Comparison of ENCODE assay signal across 10 mouse cellular contexts in the genomic region with DNA sequence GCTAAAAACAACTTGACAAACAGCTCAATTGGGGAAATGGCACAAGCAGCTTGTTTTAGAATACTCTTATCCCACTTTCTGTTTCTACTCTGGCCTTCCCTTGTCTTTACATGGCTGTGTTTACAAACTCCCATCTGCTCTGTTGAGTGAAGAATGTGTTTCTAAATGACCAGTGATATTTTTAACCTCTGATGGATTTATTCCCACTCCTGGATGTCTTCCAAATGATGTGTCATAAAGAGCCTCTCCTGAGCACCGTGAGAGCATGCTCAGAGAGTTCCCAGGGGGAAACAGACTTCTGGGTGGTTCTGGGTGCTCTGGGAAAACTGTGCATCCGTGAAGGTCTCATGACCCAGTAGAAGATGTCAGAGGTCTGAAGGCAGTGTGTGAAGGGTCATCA. TPM values are rescaled to one million over a fixed set of nuclear protein-coding genes. Genes with fewer than 3 reads are reported as not detected.
DNase-seq lines count a peak whose midpoint lies in the region; ATAC-seq and TF ChIP-seq lines count a peak whose summit lies in the region.
"Had no signal": no experiment of that assay in that cellular context is flagged by ENCODE, and none has a peak within 500 bp of the region (broad histone marks: within the 10 kb centered on the region; RNA-seq: fewer than 3 reads in every experiment).

No protein-coding gene starts in this region.

- H3K4me3 ChIP-seq in gastrocnemius, adult 2 months = no peak overlapping the region
- no peak overlapping the region for H3K4me3 ChIP-seq in heart, embryonic 11.5 days (ENCODE audit: low read depth, low read length)
- no peak overlapping the region for H3K4me3 ChIP-seq in hindbrain, embryonic 14.5 days (replicated peaks; ENCODE audit: low read length)
- no peak overlapping the region for H3K4me3 ChIP-seq in midbrain, embryonic 10.5 days
- H3K4me3 ChIP-seq: megakaryocyte, embryonic 14.5 days had no signal

- no peak overlapping the region for H3K4me2 ChIP-seq in heart, embryonic 11.5 days
- no peak overlapping the region for H3K4me2 ChIP-seq in hindbrain, embryonic 14.5 days (replicated peaks)

- CTCF ChIA-PET in Patski (lab: Charles Lee) = interaction anchor here (1.0 to 1.5 kb wide), 3 partner anchors 19 to 82 kb away, joined by 3 read pairs; no protein-coding TSS in a partner anchor

- no peaks in the 10 kb centered on the region for H3K36me3 ChIP-seq in heart, embryonic 11.5 days (ENCODE audit: control insufficient read depth, insufficient read depth, low read length)
- H3K36me3 ChIP-seq in hindbrain, embryonic 14.5 days (replicated peaks; ENCODE audit: control insufficient read depth, insufficient read depth) = no peaks in the 10 kb centered on the region
- no peaks in the 10 kb centered on the region for H3K36me3 ChIP-seq in midbrain, embryonic 10.5 days

- H3K27me3 ChIP-seq in Patski = no peaks in the 10 kb centered on the region
- H3K27me3 ChIP-seq in heart, embryonic 11.5 days (ENCODE audit: control insufficient read depth, insufficient read depth, low read length) = no peaks in the 10 kb centered on the region
- no peaks in the 10 kb centered on the region for H3K27me3 ChIP-seq in hindbrain, embryonic 14.5 days (ENCODE audit: control insufficient read depth, insufficient read depth, low read length)
- no peaks in the 10 kb centered on the region for H3K27me3 ChIP-seq in midbrain, embryonic 10.5 days (ENCODE audit: low read depth, poor library complexity, severe bottlenecking)

- no peak for DNase-seq in gastrocnemius, adult 2 months
- DNase-seq in gastrocnemius, postnatal 25 days = no peak
- peak; percentile 92 for DNase-seq in Patski (ENCODE audit: low read depth, low spot score)
- peak; percentile 54 for DNase-seq in lung, postnatal 14 days
- no peak for DNase-seq in hindbrain, embryonic 14.5 days (ENCODE audit: low spot score)
- no peak for DNase-seq in layer of hippocampus, adult 9-11 months
- no peak for DNase-seq in midbrain, embryonic 10.5 days (ENCODE audit: low spot score)

- in situ Hi-C loops in Patski (cut with MboI; ENCODE audit: low pct_unique_long_range_greater_than_20kb) = no loop called here

- intact Hi-C loops in gastrocnemius, adult 2 months (cut with DNase I) = no loop called here

- peak overlapping the region; percentile 83 for H3K27ac ChIP-seq in gastrocnemius, adult 2 months
- peak overlapping the region; percentile 82 for H3K27ac ChIP-seq in heart, embryonic 11.5 days (ENCODE audit: low read depth, low read length)
- no peak overlapping the region for H3K27ac ChIP-seq in hindbrain, embryonic 14.5 days
- H3K27ac ChIP-seq in midbrain, embryonic 10.5 days (replicated peaks) = no peak overlapping the region

- POLR2A ChIA-PET in Patski (lab: Charles Lee) = interaction anchor here (0.7 kb wide), 1 partner anchor 55 kb away, joined by 3 read pairs; no protein-coding TSS in a partner anchor

- no peak for TF ChIP-seq CTCF in gastrocnemius, adult 2 months (IDR thresholded peaks at IDR 0.05)
- no peak for TF ChIP-seq CTCF in Patski (IDR thresholded peaks at IDR 0.05)

- ATAC-seq in Patski = peak; percentile 77
- no peak for ATAC-seq in heart, embryonic 11.5 days (replicated peaks; ENCODE audit: insufficient number of reproducible peaks, low FRiP score, low TSS enrichment)
- no peak for ATAC-seq in hindbrain, embryonic 14.5 days (ENCODE audit: low FRiP score)

- 0 out of 2 replicates have a peak overlapping the region, but pooled peaks have one; percentile 28 for H3K9ac ChIP-seq in heart, embryonic 11.5 days (ENCODE audit: low read depth, low read length)
- H3K9ac ChIP-seq in hindbrain, embryonic 14.5 days = no peak overlapping the region

- 36% methylated on average over 2 of the region's 2 CpGs for WGBS in heart, embryonic 11.5 days (ENCODE audit: insufficient replicate concordance)
- whole genome bisulfite sequencing in hindbrain, embryonic 14.5 days = 60% methylated on average over 2 of the region's 2 CpGs
- 84% methylated on average over 2 of the region's 2 CpGs for WGBS in midbrain, embryonic 10.5 days

- H3K4me1 ChIP-seq in heart, embryonic 11.5 days (ENCODE audit: control insufficient read depth, insufficient read depth, low read length) = peaks cover 22% of the 10 kb centered on the region
- H3K4me1 ChIP-seq in hindbrain, embryonic 14.5 days (replicated peaks; ENCODE audit: control insufficient read depth, insufficient read depth, low read length) = no peaks in the 10 kb centered on the region
- H3K4me1 ChIP-seq in midbrain, embryonic 10.5 days = no peaks in the 10 kb centered on the region; the same call in 1 of the 2 replicates

- no peaks in the 10 kb centered on the region for H3K9me3 ChIP-seq in heart, embryonic 11.5 days (replicated peaks; ENCODE audit: control insufficient read depth, low read length)
- H3K9me3 ChIP-seq in hindbrain, embryonic 14.5 days (ENCODE audit: control insufficient read depth, low read length) = no peaks in the 10 kb centered on the region
- peaks cover 10% of the 10 kb centered on the region for H3K9me3 ChIP-seq in midbrain, embryonic 10.5 days (replicated peaks)

RNA-seq across cellular contexts. Expression of a gene that starts 24.1 kb away (rescaled TPM):
- total RNA-seq in gastrocnemius, adult 2 months (2021) = 10 to 100 TPM; 17.5 to 24.8 TPM
- total RNA-seq in gastrocnemius, postnatal 25 days (2021) = 10 to 100 TPM; 22.5 to 31.0 TPM
- 2.3 TPM for polyA plus RNA-seq in Patski (2021)
- polyA plus RNA-seq in heart, embryonic 11.5 days (2014; fragmentation: Nextera tagmentation; extraction: Ambion mirVana) = 8.3 and 9.3 TPM in 2 replicates
- polyA plus RNA-seq in hindbrain, embryonic 14.5 days (2014; fragmentation: Nextera tagmentation; extraction: Ambion mirVana) = 2.7 and 2.8 TPM in 2 replicates
- polyA plus RNA-seq in midbrain, embryonic 10.5 days (2016; fragmentation: Nextera tagmentation; extraction: Ambion mirVana) = 0.95 and 1.1 TPM in 2 replicates
- total RNA-seq: neutrophil, adult 5-6 weeks had no signal

Comparison
In these comparisons a context has a peak if more than half of its experiments do, and no peak if none do; other contexts are left out.
1. DNase-seq: peak in Patski (single experiment) and lung, postnatal 14 days (single experiment); none in gastrocnemius, adult 2 months (single experiment), gastrocnemius, postnatal 25 days (single experiment), hindbrain, embryonic 14.5 days (single experiment), layer of hippocampus, adult 9-11 months (single experiment) and midbrain, embryonic 10.5 days (single experiment).
2. H3K27ac ChIP-seq: peak in gastrocnemius, adult 2 months (single experiment) and heart, embryonic 11.5 days (single experiment); none in hindbrain, embryonic 14.5 days (single experiment) and midbrain, embryonic 10.5 days (single experiment).